Mouse (Mus musculus) C2C12 (cell line): ENCODE measurements around the gene Dnhd1. TPM values are rescaled to one million over a fixed set of nuclear protein-coding genes. Genes with fewer than 3 reads are reported as not detected.
A peak's percentile ranks its signal among the peaks of the same experiment; 100 is the strongest.

Experiments
- H3K27me3 ChIP-seq: one replicate; pipeline ENCODE4 v1.6.1; 2011; ENCODE audit not compliant: control insufficient read depth, insufficient read depth, insufficient read length
- H3K36me3 ChIP-seq: one replicate; pipeline ENCODE4 v1.6.1; 2011; ENCODE audit not compliant: control insufficient read depth, insufficient read depth
- H3K4me3 ChIP-seq: one replicate; pipeline ENCODE4 v1.5.1; 2011; ENCODE audit warnings: mild to moderate bottlenecking, control low read depth; ENCODE audit not compliant: poor library complexity, insufficient read depth, severe bottlenecking
- H3K79me2 ChIP-seq: one replicate; pipeline ENCODE4 v1.6.1; 2011; ENCODE audit not compliant: control insufficient read depth, insufficient read depth
- H3K79me3 ChIP-seq: one replicate; pipeline ENCODE4 v1.6.1; 2011; ENCODE audit warnings: low read depth, control low read depth
- H3ac ChIP-seq: one replicate; pipeline ENCODE3; 2011; ENCODE audit warnings: low read depth; ENCODE audit not compliant: control insufficient read depth, insufficient read length
- CEBPB ChIP-seq: IDR thresholded peaks from one replicate; pipeline ENCODE4 v1.6.1; 2011; ENCODE audit warnings: low read depth, mild to moderate bottlenecking, control low read depth, moderate library complexity
- CTCF ChIP-seq: IDR thresholded peaks from one replicate; pipeline ENCODE4 v1.5.1; 2011; ENCODE audit not compliant: control insufficient read depth, insufficient read depth, insufficient read length
- FOSL1 ChIP-seq: IDR thresholded peaks from one replicate; pipeline ENCODE4 v1.8.0; 2011; ENCODE audit warnings: mild to moderate bottlenecking, low read length; ENCODE audit not compliant: poor library complexity, insufficient read depth, severe bottlenecking
- MAX ChIP-seq: IDR thresholded peaks from one replicate; pipeline ENCODE4 v1.6.1; 2011; ENCODE audit warnings: mild to moderate bottlenecking, control low read depth
- MYOD1 ChIP-seq: IDR thresholded peaks from one replicate; pipeline ENCODE4 v1.6.1; 2011; ENCODE audit warnings: low read depth; ENCODE audit not compliant: control insufficient read depth, insufficient read length
- MYOG ChIP-seq: IDR thresholded peaks from one replicate; pipeline ENCODE4 v1.6.1; 2011; ENCODE audit not compliant: control insufficient read depth, insufficient read length; ENCODE audit errors: extremely low read depth
- USF1 ChIP-seq: IDR thresholded peaks from one replicate; pipeline ENCODE4 v1.6.1; 2011; ENCODE audit warnings: low read depth, mild to moderate bottlenecking, control low read depth, moderate library complexity
- polyA plus RNA-seq: library from polyadenylated mRNA; unstranded; fragments of >200 nt; fragmentation: generic; extraction: Trizol; gene quantifications from one replicate; pipeline ENCODE4 v1.2.1, GENCODE M21; 2012; ENCODE audit warnings: missing spikeins

Gene Dnhd1
- polyA plus RNA-seq, 1 experiment = 0.35 TPM

- Histone ChIP-seq H3K79me3 (peaks cover 51% of the 10 kb centered on the region), H3K27me3 (no peaks in the 10 kb centered on the region), H3K4me3 (peak within 1 kb of the TSS; percentile 71), H3ac (peak within 1 kb of the TSS; percentile 95), H3K36me3 (peaks cover 49% of the 10 kb centered on the region), H3K79me2 (peaks cover 92% of the 10 kb centered on the region)
- TF ChIP-seq USF1 (peak; percentile 59), MYOD1 (no peak), CTCF (no peak), CEBPB (no peak), MAX (peak; percentile 95), FOSL1 (no peak)
Observed at GRCm38 (mm10) chr7:105736264-105736901, 85.8 kb downstream of the Dnhd1 start, which contains the start of gene Ilk. Gene Ilk, plus strand, starts transcription at chr7:105736592.

GRCm38 (mm10) chr7:105736911-105737521 is 86.4 kb downstream of the Dnhd1 start, which contains the start of gene Rrp8:
Gene Rrp8, minus strand, starts transcription at chr7:105737385.
- H3K27me3 ChIP-seq = no peaks in the 10 kb centered on the region
- H3K79me3 ChIP-seq = peaks cover 51% of the 10 kb centered on the region
- peak within 1 kb of the TSS; percentile 71 for H3K4me3 ChIP-seq
- H3ac ChIP-seq = peak within 1 kb of the TSS; percentile 95
- TF ChIP-seq CTCF = no peak
- peaks cover 49% of the 10 kb centered on the region for H3K36me3 ChIP-seq
- H3K79me2 ChIP-seq = peaks cover 85% of the 10 kb centered on the region

GRCm38 (mm10) chr7:105737648-105738047 is 87.0 kb downstream of the Dnhd1 start:
- Histone ChIP-seq H3K4me3 (peak overlapping the region; percentile 71), H3K79me2 (peaks cover 85% of the 10 kb centered on the region), H3K36me3 (peaks cover 49% of the 10 kb centered on the region), H3K79me3 (peaks cover 51% of the 10 kb centered on the region), H3K27me3 (no peaks in the 10 kb centered on the region), H3ac (peak overlapping the region; percentile 75)
- no peak for TF ChIP-seq MYOG
- TF ChIP-seq CTCF = no peak

- H3K4me3 ChIP-seq = peak overlapping the region; percentile 71
- peaks cover 48% of the 10 kb centered on the region for H3K36me3 ChIP-seq
Observed at GRCm38 (mm10) chr7:105738286-105738685, 87.7 kb downstream of the Dnhd1 start.

GRCm38 (mm10) chr7:105738948-105739347 is 88.3 kb downstream of the Dnhd1 start:
- Histone ChIP-seq H3K79me2 (peaks cover 85% of the 10 kb centered on the region), H3ac (peak overlapping the region; percentile 27), H3K4me3 (peak overlapping the region; percentile 71), H3K79me3 (peaks cover 55% of the 10 kb centered on the region), H3K36me3 (peaks cover 45% of the 10 kb centered on the region), H3K27me3 (no peaks in the 10 kb centered on the region)
- TF ChIP-seq CTCF (no peak), MYOD1 (no peak), MYOG (no peak), CEBPB (no peak), MAX (no peak), USF1 (no peak), FOSL1 (no peak)

More at GRCm38 (mm10) chr7:105738286-105738685, 87.7 kb downstream of the Dnhd1 start:
- peak overlapping the region; percentile 52 for H3ac ChIP-seq
- H3K27me3 ChIP-seq = no peaks in the 10 kb centered on the region
- peaks cover 85% of the 10 kb centered on the region for H3K79me2 ChIP-seq
- TF ChIP-seq CTCF (no peak), MYOD1 (no peak), CEBPB (no peak), MYOG (no peak), FOSL1 (no peak), MAX (no peak)
- H3K79me3 ChIP-seq = peaks cover 56% of the 10 kb centered on the region

GRCm38 (mm10) chr7:105740089-105740795 is 89.6 kb downstream of the Dnhd1 start:
- no peak overlapping the region for H3ac ChIP-seq
- H3K79me2 ChIP-seq = peaks cover 74% of the 10 kb centered on the region
- H3K79me3 ChIP-seq = peaks cover 44% of the 10 kb centered on the region
- H3K36me3 ChIP-seq = peaks cover 40% of the 10 kb centered on the region
- TF ChIP-seq CTCF = no peak
- TF ChIP-seq MAX = no peak
- TF ChIP-seq USF1 = no peak
- TF ChIP-seq MYOG = no peak
- TF ChIP-seq MYOD1 = no peak
- no peak for TF ChIP-seq FOSL1
- TF ChIP-seq CEBPB = no peak
- H3K27me3 ChIP-seq = no peaks in the 10 kb centered on the region
- H3K4me3 ChIP-seq = no peak overlapping the region
